Mouse (Mus musculus): ENCODE results near the gene Icmt. TPM values are rescaled to one million over a fixed set of nuclear protein-coding genes. Genes with fewer than 3 reads are reported as not detected.

The Icmt gene
- polyA plus RNA-seq, 2 experiments from 2014 or later = 7.2 to 7.7 TPM

GRCm38 (mm10) chr4:152340584-152341284 is 43.7 kb downstream of the Icmt start:
- ATAC-seq = no peak

- no peak for ATAC-seq
Observed at GRCm38 (mm10) chr4:152343296-152343695, 46.3 kb downstream of the Icmt start.

GRCm38 (mm10) chr4:152344651-152345050 is 47.6 kb downstream of the Icmt start:
- no peak for ATAC-seq

GRCm38 (mm10) chr4:152345120-152345889 is 48.3 kb downstream of the Icmt start:
- ATAC-seq = no peak

- ATAC-seq = no peak
Observed at GRCm38 (mm10) chr4:152349837-152350381, 52.9 kb downstream of the Icmt start.

GRCm38 (mm10) chr4:152350722-152351421 is 53.8 kb downstream of the Icmt start:
- no peak for ATAC-seq

- ATAC-seq = no peak
Observed at GRCm38 (mm10) chr4:152351422-152352305, 54.6 kb downstream of the Icmt start.

- ATAC-seq = no peak
Observed at GRCm38 (mm10) chr4:152353886-152354637, 57.0 kb downstream of the Icmt start.

- no peak for ATAC-seq
Observed at GRCm38 (mm10) chr4:152355672-152356071, 58.6 kb downstream of the Icmt start.

Other genes starting within 250 kb of the Icmt start
- 1 to 10 TPM; 1.3 to 2.6 TPM for gene Plekhg5, start 224.7 kb upstream of the Icmt start, polyA plus RNA-seq (2017; shearing (Covaris generic))
- gene Tnfrsf25, start 181.3 kb upstream of the Icmt start, polyA plus RNA-seq (2017; shearing (Covaris generic)) = 100 to 1,000 TPM; 132 to 150 TPM
- gene Espn, start 144.9 kb upstream of the Icmt start, polyA plus RNA-seq (2017; shearing (Covaris generic)) = 1 to 10 TPM; 6.9 to 8.3 TPM
- not detected for gene Hes2, start 138.4 kb upstream of the Icmt start, polyA plus RNA-seq (2017; shearing (Covaris generic))
- 100 to 1,000 TPM; 134 to 172 TPM for gene Acot7, start 119.1 kb upstream of the Icmt start, polyA plus RNA-seq (2017; shearing (Covaris generic))
- gene Gpr153, start 23.0 kb upstream of the Icmt start, polyA plus RNA-seq (2017; shearing (Covaris generic)) = not detected
- not detected for gene Hes3, start 5.6 kb upstream of the Icmt start, polyA plus RNA-seq (2017; shearing (Covaris generic))
- not detected for gene Rnf207, start 21.8 kb downstream of the Icmt start, polyA plus RNA-seq (2017; shearing (Covaris generic))
- 1,000 to 10,000 TPM; 1,059 to 1,071 TPM for gene Rpl22, start 28.5 kb downstream of the Icmt start, polyA plus RNA-seq (2017; shearing (Covaris generic))
- under 1 TPM in 1 of 2 experiments, not detected in 1; 0.19 TPM for gene Chd5, start 41.4 kb downstream of the Icmt start, polyA plus RNA-seq (2017; shearing (Covaris generic))
- gene Nphp4, start 179.5 kb downstream of the Icmt start, polyA plus RNA-seq (2017; shearing (Covaris generic)) = under 1 TPM; 0.17 to 0.20 TPM
- gene Kcnab2, start 180.6 kb downstream of the Icmt start, polyA plus RNA-seq (2017; shearing (Covaris generic)) = 100 to 1,000 TPM in 1 of 2 experiments, 10 to 100 TPM in 1; 91.1 to 112 TPM

Measured in activated CD4-positive, CD25-positive, alpha-beta regulatory T cell, adult 4 months (primary cell).